Mouse (Mus musculus) megakaryocyte-erythroid progenitor cell, adult 5-6 weeks (primary cell): ENCODE measurements at regions not wholly inside any gene's neighbourhood (a gene's known extent, or its start where the extent isn't known, plus 50 kb on each side); places are given as distances from the start of the nearest gene placed in this dataset.
A peak's percentile ranks its signal among the peaks of the same experiment; 100 is the strongest.

ENCODE experiments used
- ATAC-seq: replicated peaks from 2 replicates; pipeline ENCODE4 v1.8.0; 2016; ENCODE audit warnings: mild to moderate bottlenecking, inconsistent platforms; ENCODE audit not compliant: severe bottlenecking, poor library complexity, low FRiP score, low TSS enrichment

GRCm38 (mm10) chr9:113433424-113433823, 274.6 kb downstream of the Pdcd6ip start:
- ATAC-seq = no peak

GRCm38 (mm10) chr9:113432601-113433179, 275.4 kb downstream of the Pdcd6ip start:
- ATAC-seq = no peak

- ATAC-seq = no peak
These were observed 277.6 kb downstream of the Pdcd6ip start for GRCm38 (mm10) chr9:113430411-113430810.

GRCm38 (mm10) chr9:113427281-113427680, 280.8 kb downstream of the Pdcd6ip start:
- ATAC-seq = no peak

GRCm38 (mm10) chr9:113426324-113426723, 281.7 kb downstream of the Pdcd6ip start:
- no peak for ATAC-seq

GRCm38 (mm10) chr9:113421645-113422044, 286.4 kb downstream of the Pdcd6ip start:
- ATAC-seq = no peak

GRCm38 (mm10) chr9:113421121-113421520, 286.9 kb downstream of the Pdcd6ip start:
- ATAC-seq = no peak

- ATAC-seq = peak; percentile 68; the same call in 1 of the 2 replicates
These were observed 288.3 kb downstream of the Pdcd6ip start for GRCm38 (mm10) chr9:113419801-113420200.

GRCm38 (mm10) chr9:113417106-113417505, 291.0 kb downstream of the Pdcd6ip start:
- no peak for ATAC-seq

- no peak for ATAC-seq
These were observed 292.5 kb downstream of the Pdcd6ip start for GRCm38 (mm10) chr9:113415511-113415931.

GRCm38 (mm10) chr9:113414690-113415089, 293.4 kb downstream of the Pdcd6ip start:
- ATAC-seq = no peak

GRCm38 (mm10) chr9:113413851-113414250, 294.2 kb downstream of the Pdcd6ip start:
- ATAC-seq = no peak

- ATAC-seq = no peak
These were observed 296.4 kb downstream of the Pdcd6ip start for GRCm38 (mm10) chr9:113411638-113412037.

- no peak for ATAC-seq
These were observed 299.5 kb downstream of the Pdcd6ip start for GRCm38 (mm10) chr9:113408521-113408920.

GRCm38 (mm10) chr9:113394320-113394719, 313.7 kb downstream of the Pdcd6ip start:
- ATAC-seq = no peak

- no peak for ATAC-seq
These were observed 320.7 kb downstream of the Pdcd6ip start for GRCm38 (mm10) chr9:113387356-113387755.

- ATAC-seq = no peak
These were observed 326.4 kb downstream of the Pdcd6ip start for GRCm38 (mm10) chr9:113381591-113382110.

- no peak for ATAC-seq
These were observed 327.5 kb downstream of the Pdcd6ip start for GRCm38 (mm10) chr9:113380408-113381129.

GRCm38 (mm10) chr9:113378525-113378924, 329.5 kb downstream of the Pdcd6ip start:
- ATAC-seq = no peak

- no peak for ATAC-seq
These were observed 336.2 kb downstream of the Pdcd6ip start for GRCm38 (mm10) chr9:113371718-113372306.

- no peak for ATAC-seq
These were observed 360.1 kb downstream of the Pdcd6ip start for GRCm38 (mm10) chr9:113347942-113348341.
